Mouse (Mus musculus): ENCODE results near the gene Trhr2. TPM values are rescaled to one million over a fixed set of nuclear protein-coding genes. Genes with fewer than 3 reads are reported as not detected.

The Trhr2 gene
- polyA plus RNA-seq, 1 experiment = 0.07 TPM

- no peak for TF ChIP-seq MYOD1 (IDR thresholded peaks at IDR 0.05; ENCODE audit: control insufficient read depth, insufficient read length, low read depth)
- no peak for TF ChIP-seq CTCF (IDR thresholded peaks at IDR 0.05; ENCODE audit: control insufficient read depth, insufficient read depth, insufficient read length)
- TF ChIP-seq USF1 (IDR thresholded peaks at IDR 0.05; ENCODE audit: low read depth) = no peak
- no peak for TF ChIP-seq CEBPB (IDR thresholded peaks at IDR 0.05; ENCODE audit: low read depth)
- TF ChIP-seq FOSL1 (IDR thresholded peaks at IDR 0.05; ENCODE audit: insufficient read depth, low read length, poor library complexity, severe bottlenecking) = no peak
- no peak for TF ChIP-seq MYOG (IDR thresholded peaks at IDR 0.05; ENCODE audit: control insufficient read depth, extremely low read depth, insufficient read length)
- TF ChIP-seq MAX (IDR thresholded peaks at IDR 0.05) = no peak
- no peaks in the 10 kb centered on the region for H3K27me3 ChIP-seq (ENCODE audit: control insufficient read depth, insufficient read depth, insufficient read length)
Measured at GRCm38 (mm10) chr8:122338852-122339251, 21.7 kb downstream of the Trhr2 start.

GRCm38 (mm10) chr8:122336251-122336910, 24.2 kb downstream of the Trhr2 start:
- no peak overlapping the region for H3K4me3 ChIP-seq (ENCODE audit: insufficient read depth, poor library complexity, severe bottlenecking)
- no peak overlapping the region for H3ac ChIP-seq (ENCODE audit: control insufficient read depth, insufficient read length, low read depth)
- TF ChIP-seq MAX (IDR thresholded peaks at IDR 0.05) = no peak
- no peak for TF ChIP-seq USF1 (IDR thresholded peaks at IDR 0.05; ENCODE audit: low read depth)
- TF ChIP-seq MYOG (IDR thresholded peaks at IDR 0.05; ENCODE audit: control insufficient read depth, extremely low read depth, insufficient read length) = no peak
- H3K79me3 ChIP-seq (ENCODE audit: low read depth) = no peaks in the 10 kb centered on the region
- H3K36me3 ChIP-seq (ENCODE audit: control insufficient read depth, insufficient read depth) = no peaks in the 10 kb centered on the region
- H3K79me2 ChIP-seq (ENCODE audit: control insufficient read depth, insufficient read depth) = no peaks in the 10 kb centered on the region
- no peaks in the 10 kb centered on the region for H3K27me3 ChIP-seq (ENCODE audit: control insufficient read depth, insufficient read depth, insufficient read length)

More at GRCm38 (mm10) chr8:122338852-122339251, 21.7 kb downstream of the Trhr2 start:
- H3K79me2 ChIP-seq (ENCODE audit: control insufficient read depth, insufficient read depth) = no peaks in the 10 kb centered on the region
- no peak overlapping the region for H3ac ChIP-seq (ENCODE audit: control insufficient read depth, insufficient read length, low read depth)
- H3K79me3 ChIP-seq (ENCODE audit: low read depth) = no peaks in the 10 kb centered on the region
- no peaks in the 10 kb centered on the region for H3K36me3 ChIP-seq (ENCODE audit: control insufficient read depth, insufficient read depth)
- H3K4me3 ChIP-seq (ENCODE audit: insufficient read depth, poor library complexity, severe bottlenecking) = no peak overlapping the region

DNA sequence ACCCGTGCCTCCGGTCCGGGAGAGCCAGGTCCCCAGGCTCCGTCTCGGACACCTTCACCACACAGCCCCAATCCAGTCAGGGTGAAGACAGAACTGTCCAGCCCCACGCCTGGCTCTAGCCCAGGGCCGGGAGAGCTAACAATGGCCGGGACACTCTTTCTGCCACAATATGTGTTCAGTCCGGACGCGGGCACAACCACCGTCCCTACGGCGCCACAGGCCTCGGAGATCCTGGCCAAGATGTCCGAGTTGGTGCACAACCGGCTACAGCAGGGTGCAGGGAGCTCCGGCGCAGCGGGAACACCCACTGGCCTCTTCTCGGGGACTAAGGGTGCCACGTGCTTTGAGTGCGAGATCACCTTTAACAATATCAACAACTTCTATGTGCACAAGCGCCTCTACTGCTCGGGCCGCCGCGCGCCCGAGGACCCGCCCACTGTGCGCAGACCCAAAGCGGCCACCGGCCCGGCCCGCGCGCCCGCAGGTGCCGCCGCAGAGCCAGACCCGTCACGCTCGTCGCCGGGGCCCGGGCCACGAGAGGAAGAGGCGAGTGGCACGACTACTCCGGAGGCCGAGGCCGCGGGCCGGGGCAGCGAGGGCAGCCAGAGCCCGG, 24.8 kb downstream of the Trhr2 start:
- no peak for TF ChIP-seq USF1 (IDR thresholded peaks at IDR 0.05; ENCODE audit: low read depth)
- TF ChIP-seq FOSL1 (IDR thresholded peaks at IDR 0.05; ENCODE audit: insufficient read depth, low read length, poor library complexity, severe bottlenecking) = no peak
- TF ChIP-seq MAX (IDR thresholded peaks at IDR 0.05) = no peak
- no peak for TF ChIP-seq CTCF (IDR thresholded peaks at IDR 0.05; ENCODE audit: control insufficient read depth, insufficient read depth, insufficient read length)
- TF ChIP-seq CEBPB (IDR thresholded peaks at IDR 0.05; ENCODE audit: low read depth) = no peak
- no peak overlapping the region for H3ac ChIP-seq (ENCODE audit: control insufficient read depth, insufficient read length, low read depth)
- H3K79me3 ChIP-seq (ENCODE audit: low read depth) = no peaks in the 10 kb centered on the region
- no peak overlapping the region for H3K4me3 ChIP-seq (ENCODE audit: insufficient read depth, poor library complexity, severe bottlenecking)
- no peaks in the 10 kb centered on the region for H3K79me2 ChIP-seq (ENCODE audit: control insufficient read depth, insufficient read depth)
- H3K27me3 ChIP-seq (ENCODE audit: control insufficient read depth, insufficient read depth, insufficient read length) = no peaks in the 10 kb centered on the region
- H3K36me3 ChIP-seq (ENCODE audit: control insufficient read depth, insufficient read depth) = no peaks in the 10 kb centered on the region

DNA sequence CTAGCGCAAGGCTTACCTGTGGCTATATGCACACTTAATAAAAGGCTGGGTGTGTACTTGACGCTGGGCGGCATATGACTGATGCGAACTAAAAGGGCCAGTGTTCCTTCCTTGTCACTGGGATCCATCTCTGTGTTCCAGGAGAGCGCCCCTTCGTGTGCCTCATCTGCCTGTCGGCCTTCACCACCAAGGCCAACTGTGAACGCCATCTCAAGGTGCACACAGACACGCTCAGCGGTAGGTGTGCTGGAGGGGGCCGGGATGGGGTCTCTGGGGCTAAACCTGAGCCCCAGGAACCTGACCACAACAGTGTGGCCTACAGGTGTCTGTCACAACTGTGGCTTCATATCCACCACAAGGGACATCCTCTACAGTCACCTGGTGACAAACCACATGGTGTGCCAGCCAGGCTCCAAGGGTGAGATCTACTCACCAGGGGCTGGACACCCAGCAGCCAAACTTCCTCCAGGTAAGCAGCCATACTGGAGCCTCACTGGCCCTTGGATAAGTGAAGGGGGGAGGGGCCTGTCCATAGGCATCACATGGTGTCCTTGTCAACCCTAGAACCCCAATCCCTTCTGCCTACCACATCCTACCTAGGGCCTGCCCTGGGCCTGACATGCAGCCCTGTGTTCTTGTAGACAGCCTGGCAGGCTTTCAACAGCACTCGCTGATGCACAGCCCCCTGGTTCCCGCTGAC, 25.6 kb downstream of the Trhr2 start:
- Histone ChIP-seq H3ac (ENCODE audit: control insufficient read depth, insufficient read length, low read depth) (no peak overlapping the region), H3K79me3 (ENCODE audit: low read depth) (no peaks in the 10 kb centered on the region), H3K79me2 (ENCODE audit: control insufficient read depth, insufficient read depth) (no peaks in the 10 kb centered on the region), H3K27me3 (ENCODE audit: control insufficient read depth, insufficient read depth, insufficient read length) (no peaks in the 10 kb centered on the region), H3K4me3 (ENCODE audit: insufficient read depth, poor library complexity, severe bottlenecking) (no peak overlapping the region), H3K36me3 (ENCODE audit: control insufficient read depth, insufficient read depth) (no peaks in the 10 kb centered on the region)
- TF ChIP-seq CTCF (IDR thresholded peaks at IDR 0.05; ENCODE audit: control insufficient read depth, insufficient read depth, insufficient read length) = no peak
- no peak for TF ChIP-seq MAX (IDR thresholded peaks at IDR 0.05)
- no peak for TF ChIP-seq MYOD1 (IDR thresholded peaks at IDR 0.05; ENCODE audit: control insufficient read depth, insufficient read length, low read depth)
- no peak for TF ChIP-seq CEBPB (IDR thresholded peaks at IDR 0.05; ENCODE audit: low read depth)
- no peak for TF ChIP-seq FOSL1 (IDR thresholded peaks at IDR 0.05; ENCODE audit: insufficient read depth, low read length, poor library complexity, severe bottlenecking)
- no peak for TF ChIP-seq MYOG (IDR thresholded peaks at IDR 0.05; ENCODE audit: control insufficient read depth, extremely low read depth, insufficient read length)

DNA sequence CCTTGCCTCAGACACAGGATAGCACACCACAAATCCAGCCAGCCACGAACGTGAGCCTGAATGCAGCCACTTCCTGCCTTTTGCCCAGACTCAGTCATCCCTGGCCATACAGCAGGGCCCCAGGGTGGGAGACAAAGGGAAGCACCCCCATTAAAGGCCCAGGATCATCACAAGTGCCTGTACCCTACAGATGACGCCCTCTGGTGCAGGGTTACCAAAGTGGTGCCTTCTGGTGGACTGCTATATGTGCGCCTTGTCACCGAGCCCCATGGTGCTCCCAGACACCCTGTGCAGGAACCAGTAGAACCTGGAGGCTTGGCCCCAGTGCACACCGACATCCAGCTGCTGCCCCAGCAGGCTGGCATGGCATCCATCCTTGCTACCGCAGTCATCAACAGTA, 27.0 kb downstream of the Trhr2 start:
- Histone ChIP-seq H3ac (ENCODE audit: control insufficient read depth, insufficient read length, low read depth) (no peak overlapping the region), H3K79me2 (ENCODE audit: control insufficient read depth, insufficient read depth) (no peaks in the 10 kb centered on the region), H3K79me3 (ENCODE audit: low read depth) (no peaks in the 10 kb centered on the region), H3K36me3 (ENCODE audit: control insufficient read depth, insufficient read depth) (no peaks in the 10 kb centered on the region), H3K4me3 (ENCODE audit: insufficient read depth, poor library complexity, severe bottlenecking) (no peak overlapping the region), H3K27me3 (ENCODE audit: control insufficient read depth, insufficient read depth, insufficient read length) (no peaks in the 10 kb centered on the region)
- no peak for TF ChIP-seq USF1 (IDR thresholded peaks at IDR 0.05; ENCODE audit: low read depth)
- no peak for TF ChIP-seq MYOD1 (IDR thresholded peaks at IDR 0.05; ENCODE audit: control insufficient read depth, insufficient read length, low read depth)
- no peak for TF ChIP-seq MYOG (IDR thresholded peaks at IDR 0.05; ENCODE audit: control insufficient read depth, extremely low read depth, insufficient read length)
- TF ChIP-seq MAX (IDR thresholded peaks at IDR 0.05) = no peak
- TF ChIP-seq FOSL1 (IDR thresholded peaks at IDR 0.05; ENCODE audit: insufficient read depth, low read length, poor library complexity, severe bottlenecking) = no peak
- no peak for TF ChIP-seq CEBPB (IDR thresholded peaks at IDR 0.05; ENCODE audit: low read depth)
- no peak for TF ChIP-seq CTCF (IDR thresholded peaks at IDR 0.05; ENCODE audit: control insufficient read depth, insufficient read depth, insufficient read length)
